Mouse (Mus musculus): ENCODE measurements around the gene Gls2. TPM values are rescaled to one million over a fixed set of nuclear protein-coding genes. Genes with fewer than 3 reads are reported as not detected.

The Gls2 gene
- polyA plus RNA-seq, 1 experiment from 2014 or later = 1.7 TPM

Other genes with a start within 250 kb of the Gls2 start
- not detected in 2 replicates for gene Hsd17b6, start 186.8 kb upstream of the Gls2 start, polyA plus RNA-seq (2014; fragmentation: Nextera tagmentation; extraction: Ambion mirVana)
- gene Prim1, start 179.3 kb upstream of the Gls2 start, polyA plus RNA-seq (2014; fragmentation: Nextera tagmentation; extraction: Ambion mirVana) = 85.8 and 89.1 TPM in 2 replicates
- 929 and 986 TPM in 2 replicates for gene Naca, start 158.9 kb upstream of the Gls2 start, polyA plus RNA-seq (2014; fragmentation: Nextera tagmentation; extraction: Ambion mirVana)
- gene Ptges3, start 135.5 kb upstream of the Gls2 start, polyA plus RNA-seq (2014; fragmentation: Nextera tagmentation; extraction: Ambion mirVana) = 465 and 489 TPM in 2 replicates
- 2,618 and 2,654 TPM in 2 replicates for gene Atp5b, start 111.2 kb upstream of the Gls2 start, polyA plus RNA-seq (2014; fragmentation: Nextera tagmentation; extraction: Ambion mirVana)
- 23.7 and 26.2 TPM in 2 replicates for gene Baz2a, start 102.9 kb upstream of the Gls2 start, polyA plus RNA-seq (2014; fragmentation: Nextera tagmentation; extraction: Ambion mirVana)
- gene Rbms2, start 14.2 kb upstream of the Gls2 start, polyA plus RNA-seq (2014; fragmentation: Nextera tagmentation; extraction: Ambion mirVana) = 25.3 and 31.0 TPM in 2 replicates
- gene Spryd4, start 17.4 kb downstream of the Gls2 start, polyA plus RNA-seq (2014; fragmentation: Nextera tagmentation; extraction: Ambion mirVana) = 34.9 and 37.2 TPM in 2 replicates
- gene Mip, start 31.4 kb downstream of the Gls2 start, polyA plus RNA-seq (2014; fragmentation: Nextera tagmentation; extraction: Ambion mirVana) = not detected in 2 replicates
- gene Timeless, start 37.6 kb downstream of the Gls2 start, polyA plus RNA-seq (2014; fragmentation: Nextera tagmentation; extraction: Ambion mirVana) = 58.1 and 59.5 TPM in 2 replicates
- 0.30 TPM in 2 replicates for gene Apon, start 59.6 kb downstream of the Gls2 start, polyA plus RNA-seq (2014; fragmentation: Nextera tagmentation; extraction: Ambion mirVana)
- 0.15 TPM in 1 of 2 replicates, not detected in the other for gene Apof, start 74.2 kb downstream of the Gls2 start, polyA plus RNA-seq (2014; fragmentation: Nextera tagmentation; extraction: Ambion mirVana)
- 12.0 and 12.8 TPM in 2 replicates for gene Stat2, start 76.1 kb downstream of the Gls2 start, polyA plus RNA-seq (2014; fragmentation: Nextera tagmentation; extraction: Ambion mirVana)
- gene Il23a, start 104.3 kb downstream of the Gls2 start, polyA plus RNA-seq (2014; fragmentation: Nextera tagmentation; extraction: Ambion mirVana) = 0.77 TPM in 2 replicates
- 32.7 and 35.0 TPM in 2 replicates for gene Pan2, start 108.9 kb downstream of the Gls2 start, polyA plus RNA-seq (2014; fragmentation: Nextera tagmentation; extraction: Ambion mirVana)
- 308 and 317 TPM in 2 replicates for gene Cnpy2, start 128.0 kb downstream of the Gls2 start, polyA plus RNA-seq (2014; fragmentation: Nextera tagmentation; extraction: Ambion mirVana)
- gene Cs, start 143.3 kb downstream of the Gls2 start, polyA plus RNA-seq (2014; fragmentation: Nextera tagmentation; extraction: Ambion mirVana) = 244 and 254 TPM in 2 replicates
- 11.0 and 15.7 TPM in 2 replicates for gene Coq10a, start 174.5 kb downstream of the Gls2 start, polyA plus RNA-seq (2014; fragmentation: Nextera tagmentation; extraction: Ambion mirVana)
- gene Ankrd52, start 182.7 kb downstream of the Gls2 start, polyA plus RNA-seq (2014; fragmentation: Nextera tagmentation; extraction: Ambion mirVana) = 12.1 and 13.3 TPM in 2 replicates
- 47.6 and 56.7 TPM in 2 replicates for gene Slc39a5, start 206.8 kb downstream of the Gls2 start, polyA plus RNA-seq (2014; fragmentation: Nextera tagmentation; extraction: Ambion mirVana)
- gene Nabp2, start 217.0 kb downstream of the Gls2 start, polyA plus RNA-seq (2014; fragmentation: Nextera tagmentation; extraction: Ambion mirVana) = 94.7 and 99.1 TPM in 2 replicates
- 30.5 and 36.0 TPM in 2 replicates for gene Rnf41, start 217.2 kb downstream of the Gls2 start, polyA plus RNA-seq (2014; fragmentation: Nextera tagmentation; extraction: Ambion mirVana)